Mouse (Mus musculus): ENCODE data around the gene Trim11.

Trim11 gene

GRCm38 (mm10) chr11:59000635-59001034 lies 22.7 kb downstream of the Trim11 start:
- DNase-seq (ENCODE audit: low read depth in 1 of 2, low spot score in 2 of 2): no peak

DNA sequence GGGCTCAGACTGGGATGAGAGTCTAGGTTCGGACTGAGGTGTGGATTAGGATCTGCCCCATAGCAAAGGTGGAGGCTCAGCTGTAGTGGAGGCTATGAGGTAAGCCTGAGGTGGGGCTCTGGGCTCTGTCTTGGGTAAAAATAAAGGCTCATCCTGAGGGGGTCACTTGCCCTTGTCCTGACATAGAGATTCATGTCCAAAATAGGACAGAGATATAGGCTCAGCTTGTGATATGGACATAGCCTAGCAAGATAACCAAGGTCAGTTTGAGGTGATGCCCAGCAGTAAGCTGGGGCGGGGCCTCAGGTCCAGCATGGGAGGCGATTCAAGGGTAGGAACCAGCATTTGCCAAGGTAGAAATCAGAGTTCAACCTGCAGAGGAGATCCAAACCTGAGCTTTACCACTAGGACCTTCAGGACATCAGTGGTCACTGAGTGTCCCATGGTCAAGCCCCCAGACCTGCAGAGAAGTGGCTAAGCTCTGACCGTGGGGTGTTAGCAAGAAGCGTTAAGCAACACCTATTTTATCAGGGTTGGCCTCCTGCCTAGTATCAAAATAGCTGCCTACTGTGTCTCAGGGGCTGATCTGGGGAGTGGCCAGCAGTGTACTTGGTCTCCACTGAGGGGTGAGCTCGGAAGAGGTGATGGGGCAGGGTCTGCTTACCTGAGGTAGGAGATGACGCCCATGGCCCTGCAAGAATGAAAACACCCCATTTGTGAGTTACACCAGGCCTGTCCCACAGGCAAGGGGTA lies 24.6 kb downstream of the Trim11 start:
- DNase-seq (ENCODE audit: low read depth in 1 of 2, low spot score in 2 of 2): no peak

- no peak for DNase-seq (ENCODE audit: low read depth in 1 of 2, low spot score in 2 of 2)
Observed at GRCm38 (mm10) chr11:59015052-59015451, 37.2 kb downstream of the Trim11 start.

- no peak for DNase-seq (ENCODE audit: low read depth in 1 of 2, low spot score in 2 of 2)
Observed at GRCm38 (mm10) chr11:59026411-59026810, 48.5 kb downstream of the Trim11 start.

- no peak for DNase-seq (ENCODE audit: low read depth in 1 of 2, low spot score in 2 of 2)
Observed at GRCm38 (mm10) chr11:59029003-59029402, 51.1 kb downstream of the Trim11 start.
